ENCODE assay signal across 29 mouse cellular contexts in the genomic region with DNA sequence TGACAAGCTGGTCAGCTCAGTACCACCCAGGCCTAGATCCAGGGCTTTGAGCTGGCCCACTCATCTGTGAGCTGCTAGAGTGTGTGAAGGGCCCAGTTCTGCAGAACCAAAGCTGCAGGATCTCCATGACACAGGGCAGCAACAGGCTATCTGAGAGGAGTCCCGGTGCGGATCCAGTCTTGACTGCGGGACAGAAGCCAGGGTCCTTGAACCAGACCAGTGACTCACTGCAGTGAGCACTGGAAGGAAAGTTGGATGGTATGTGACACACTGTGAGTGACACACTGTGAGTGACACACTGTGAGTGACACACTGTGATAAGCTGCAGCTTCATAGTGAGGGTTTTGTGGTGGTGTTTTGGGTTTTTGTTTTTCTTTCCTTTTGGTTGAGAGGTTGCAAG. TPM values are rescaled to one million over a fixed set of nuclear protein-coding genes. Genes with fewer than 3 reads are reported as not detected.
DNase-seq lines count a peak whose midpoint lies in the region; ATAC-seq and TF ChIP-seq lines count a peak whose summit lies in the region.
"Had no signal": no experiment of that assay in that cellular context is flagged by ENCODE, and none has a peak within 500 bp of the region (broad histone marks: within the 10 kb centered on the region; RNA-seq: fewer than 3 reads in every experiment).

No protein-coding gene starts in this region.

- H3K4me2 ChIP-seq in intestine, embryonic 14.5 days (ENCODE audit: low read length): no peak overlapping the region
- no peak overlapping the region for H3K4me2 ChIP-seq in intestine, postnatal 0 days (replicated peaks; ENCODE audit: low read depth)
- H3K4me2 ChIP-seq: embryonic facial prominence, embryonic 13.5 days; forebrain, embryonic 12.5 days; forebrain, embryonic 15.5 days; heart, embryonic 11.5 days; heart, embryonic 15.5 days; hindbrain, embryonic 13.5 days had no signal

- H3K36me3 ChIP-seq in intestine, embryonic 14.5 days (ENCODE audit: control insufficient read depth, insufficient read depth, low read length): peaks cover 78% of the 10 kb centered on the region
- peaks cover 62% of the 10 kb centered on the region for H3K36me3 ChIP-seq in intestine, postnatal 0 days (ENCODE audit: control insufficient read depth, insufficient read depth)
- H3K36me3 ChIP-seq in limb, embryonic 10.5 days: peaks cover 88% of the 10 kb centered on the region

- 100% methylated on average over 3 of the region's 3 CpGs for WGBS in intestine, embryonic 14.5 days
- whole genome bisulfite sequencing in intestine, postnatal 0 days: 100% methylated on average over 3 of the region's 3 CpGs
- 98% methylated on average over 3 of the region's 3 CpGs for WGBS in limb, embryonic 10.5 days

- H3K27me3 ChIP-seq in intestine, embryonic 14.5 days (replicated peaks; ENCODE audit: control insufficient read depth, insufficient read depth, low read length): no peaks in the 10 kb centered on the region
- H3K27me3 ChIP-seq in intestine, postnatal 0 days (replicated peaks; ENCODE audit: control insufficient read depth, insufficient read depth, low read length): no peaks in the 10 kb centered on the region
- H3K27me3 ChIP-seq in limb, embryonic 10.5 days (ENCODE audit: low read depth, poor library complexity, severe bottlenecking): no peaks in the 10 kb centered on the region
- H3K27me3 ChIP-seq: embryonic facial prominence, embryonic 13.5 days; forebrain, embryonic 12.5 days; forebrain, embryonic 15.5 days; heart, embryonic 15.5 days; hindbrain, embryonic 13.5 days had no signal

- DNase-seq in adrenal gland, adult (ENCODE audit: inconsistent age in 2 of 2, low spot score in 1 of 2): peak; percentile 73 to 85
- DNase-seq in adrenal gland, adult 18-20 months (ENCODE audit: low spot score in 2 of 2): no peak
- DNase-seq in intestine, embryonic 14.5 days (ENCODE audit: low spot score): peak; percentile 18
- DNase-seq in adrenal gland, postnatal 14 days: peak; percentile 74
- peak; percentile 22 for DNase-seq in limb, embryonic 10.5 days (ENCODE audit: low spot score)
- DNase-seq in layer of hippocampus, postnatal 36 days: no peak
- DNase-seq: cerebellum, adult 11-12 months; cerebellum, adult 8-10 months; cerebellum, postnatal 10 days; cerebellum, postnatal 36 days; embryo, embryonic 11 days; gastrocnemius, postnatal 10 days; gastrocnemius, postnatal 36 days; heart, postnatal 10 days; heart, postnatal 36 days had no signal

- H3K4me3 ChIP-seq in intestine, embryonic 14.5 days (ENCODE audit: low read depth, low read length): no peak overlapping the region
- no peak overlapping the region for H3K4me3 ChIP-seq in intestine, postnatal 0 days (ENCODE audit: low read depth, low read length)
- no peak overlapping the region for H3K4me3 ChIP-seq in limb, embryonic 10.5 days
- H3K4me3 ChIP-seq: embryonic facial prominence, embryonic 10.5 days; embryonic facial prominence, embryonic 13.5 days; erythroblast, embryonic 14.5 days; forebrain, embryonic 12.5 days; forebrain, embryonic 15.5 days; heart, embryonic 15.5 days; hindbrain, embryonic 10.5 days; hindbrain, embryonic 13.5 days had no signal

- H3K9me3 ChIP-seq in intestine, embryonic 14.5 days (ENCODE audit: control insufficient read depth, low read length): no peaks in the 10 kb centered on the region
- H3K9me3 ChIP-seq in intestine, postnatal 0 days (ENCODE audit: control insufficient read depth): no peaks in the 10 kb centered on the region
- H3K9me3 ChIP-seq in limb, embryonic 10.5 days (replicated peaks): no peaks in the 10 kb centered on the region
- H3K9me3 ChIP-seq: forebrain, embryonic 12.5 days; forebrain, embryonic 15.5 days; heart, embryonic 15.5 days; hindbrain, embryonic 13.5 days had no signal

- ATAC-seq in intestine, embryonic 14.5 days (replicated peaks; ENCODE audit: low FRiP score, low TSS enrichment, low read depth): no peak
- no peak for ATAC-seq in intestine, postnatal 0 days
- no peak for ATAC-seq in megakaryocyte progenitor cell, adult 5-6 weeks (replicated peaks; ENCODE audit: poor library complexity)
- ATAC-seq: activated CD4-positive, CD25-positive, alpha-beta regulatory T cell, adult 4 months; forebrain, embryonic 15.5 days; hindbrain, embryonic 16.5 days; intestine, embryonic 16.5 days had no signal

- no peak overlapping the region for H3K9ac ChIP-seq in intestine, embryonic 14.5 days (ENCODE audit: low read length)
- H3K9ac ChIP-seq in intestine, postnatal 0 days (ENCODE audit: low read depth, low read length): no peak overlapping the region
- H3K9ac ChIP-seq: embryonic facial prominence, embryonic 13.5 days; forebrain, embryonic 12.5 days; forebrain, embryonic 15.5 days; heart, embryonic 15.5 days; hindbrain, embryonic 13.5 days had no signal

- TF ChIP-seq CTCF in intestine, postnatal 0 days (IDR thresholded peaks at IDR 0.05; ENCODE audit: low read depth): no peak

- H3K27ac ChIP-seq in intestine, embryonic 14.5 days (ENCODE audit: low read depth): no peak overlapping the region
- no peak overlapping the region for H3K27ac ChIP-seq in intestine, postnatal 0 days (ENCODE audit: low read depth, low read length)
- no peak overlapping the region for H3K27ac ChIP-seq in limb, embryonic 10.5 days
- H3K27ac ChIP-seq: embryonic facial prominence, embryonic 10.5 days; embryonic facial prominence, embryonic 13.5 days; forebrain, embryonic 12.5 days; forebrain, embryonic 15.5 days; heart, embryonic 15.5 days; hindbrain, embryonic 10.5 days; hindbrain, embryonic 13.5 days had no signal

- H3K4me1 ChIP-seq in intestine, embryonic 14.5 days (replicated peaks; ENCODE audit: control insufficient read depth, insufficient read depth, low read length): no peaks in the 10 kb centered on the region
- no peaks in the 10 kb centered on the region for H3K4me1 ChIP-seq in intestine, postnatal 0 days (replicated peaks; ENCODE audit: control insufficient read depth, insufficient read depth, low read length)
- H3K4me1 ChIP-seq in limb, embryonic 10.5 days: no peaks in the 10 kb centered on the region
- H3K4me1 ChIP-seq: embryonic facial prominence, embryonic 10.5 days; embryonic facial prominence, embryonic 13.5 days; forebrain, embryonic 12.5 days; forebrain, embryonic 15.5 days; heart, embryonic 15.5 days; hindbrain, embryonic 10.5 days; hindbrain, embryonic 13.5 days had no signal

RNA-seq across cellular contexts. Expression of a gene that starts 35.7 kb away (rescaled TPM):
- total RNA-seq in adrenal gland, adult 18-20 months (2021): 10 to 100 TPM; 14.0 to 17.6 TPM
- polyA plus RNA-seq in intestine, embryonic 14.5 days (2014; fragmentation: Nextera tagmentation; extraction: Ambion mirVana): 5.8 and 6.7 TPM in 2 replicates
- 1.9 and 2.1 TPM in 2 replicates for polyA plus RNA-seq in intestine, postnatal 0 days (2015; fragmentation: Nextera tagmentation; extraction: Ambion mirVana)
- 18.6 and 19.1 TPM in 2 replicates for total RNA-seq in adrenal gland, postnatal 14 days (2021)
- polyA plus RNA-seq in limb, embryonic 10.5 days (2016; fragmentation: Nextera tagmentation; extraction: Ambion mirVana): 5.6 and 6.3 TPM in 2 replicates
- 11.3 and 13.3 TPM in 2 replicates for total RNA-seq in megakaryocyte progenitor cell, adult 5-6 weeks (2015)
- total RNA-seq in megakaryocyte progenitor cell, adult 5-6 weeks (2017): 14.1 and 18.3 TPM in 2 replicates
- 10 to 100 TPM; 24.6 to 29.5 TPM for total RNA-seq in layer of hippocampus, postnatal 36 days (2021)

Comparison
In these comparisons a context has a peak if more than half of its experiments do, and no peak if none do; other contexts are left out.
1. DNase-seq: peak in adrenal gland, adult (2 of 2), intestine, embryonic 14.5 days (single experiment), adrenal gland, postnatal 14 days (single experiment) and limb, embryonic 10.5 days (single experiment); none in adrenal gland, adult 18-20 months (0 of 2) and layer of hippocampus, postnatal 36 days (0 of 2).